Mouse (Mus musculus): Measurements from ENCODE around the gene Gm3532.
"Not testable (repeated sequence)": the region's sequence is repeated elsewhere in the genome, so short reads cannot be mapped to it uniquely, and the experiment has no call there.

Gm3532 gene

GRCm38 (mm10) chr14:5538196-5538595 lies at the start of gene Gm3532:
Gm3532 (plus strand) TSS chr14:5538496.
- in situ Hi-C loops (cut with MboI; ENCODE audit: low sequenced_read_pairs): not testable (repeated sequence)

DNA sequence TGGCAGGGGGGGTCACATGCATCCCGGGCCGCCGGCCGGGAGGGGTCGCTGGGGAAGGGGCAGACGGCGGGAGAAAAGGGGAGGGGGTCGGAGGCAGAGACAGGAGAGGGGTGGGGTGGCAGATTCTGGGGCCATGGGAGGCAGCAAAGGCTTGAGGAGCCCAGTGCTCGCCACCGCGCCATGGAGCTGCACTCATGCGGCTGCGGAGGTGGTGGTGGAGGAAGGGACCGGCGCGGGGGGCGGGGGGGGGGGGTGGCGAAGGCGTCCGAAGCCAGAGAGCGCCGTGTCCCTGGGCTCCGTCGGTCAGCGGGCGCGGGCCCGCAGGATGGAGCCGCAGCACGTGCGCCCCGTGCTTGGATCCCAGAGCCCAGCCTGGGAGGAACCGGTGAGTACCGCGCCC lies 36.9 kb upstream of the Gm3532 start, which contains the start of gene Gm3488:
Gm3488 (plus strand) TSS at position 301 of the 400 bp plus-strand sequence.
- in situ Hi-C loops (cut with MboI; ENCODE audit: low sequenced_read_pairs): not testable (repeated sequence)

Measured in CH12F3 (cell line).